Mouse (Mus musculus) heart, postnatal 0 days (tissue): ENCODE results near the gene Brd7. TPM values are rescaled to one million over a fixed set of nuclear protein-coding genes. Genes with fewer than 3 reads are reported as not detected.

Experiments used
- ATAC-seq: fragments of 200-750 bp; cut with Nextera tagmentation; 2 replicates; pipeline ENCODE4 v1.8.0; 2017; ENCODE audit warnings: low read depth, moderate number of reproducible peaks, moderate library complexity; ENCODE audit not compliant: insufficient read depth
- DNase-seq: peaks from one replicate; pipeline ENCODE4 v3.0.0-alpha.2; 2016; ENCODE audit warnings: low spot score
- H3K27ac ChIP-seq: fragments of 300-500 bp; sonication (generic); 2 replicates; pipeline ENCODE4 v1.5.1; 2014; ENCODE audit warnings: low read depth, mild to moderate bottlenecking
- H3K27me3 ChIP-seq: fragments of 300-500 bp; sonication (generic); 2 replicates; pipeline ENCODE4 v1.6.1; 2014; ENCODE audit warnings: low read length, mixed read lengths; ENCODE audit not compliant: control insufficient read depth, insufficient read depth
- H3K36me3 ChIP-seq: fragments of 300-500 bp; sonication (generic); replicated peaks from 2 replicates; pipeline ENCODE4 v1.6.1; 2014; ENCODE audit warnings: low read length, mixed read lengths; ENCODE audit not compliant: control insufficient read depth, insufficient read depth
- H3K4me1 ChIP-seq: fragments of 300-500 bp; sonication (generic); 2 replicates; pipeline ENCODE4 v1.6.1; 2014; ENCODE audit warnings: antibody characterized with exemption; ENCODE audit not compliant: control insufficient read depth, insufficient read depth
- H3K4me2 ChIP-seq: fragments of 300-500 bp; sonication (generic); 2 replicates; pipeline ENCODE4 v1.6.1; 2014; ENCODE audit warnings: low read depth, mild to moderate bottlenecking, low read length, moderate library complexity
- H3K4me3 ChIP-seq: fragments of 300-500 bp; sonication (generic); 2 replicates; pipeline ENCODE4 v1.5.1; 2014; ENCODE audit warnings: low read depth, low read length
- H3K9ac ChIP-seq: fragments of 300-500 bp; sonication (generic); replicated peaks from 2 replicates; pipeline ENCODE4 v1.6.1; 2014; ENCODE audit warnings: low read depth, low read length, mixed read lengths
- H3K9me3 ChIP-seq: fragments of 300-500 bp; sonication (generic); replicated peaks from 2 replicates; pipeline ENCODE4 v1.6.1; 2016; ENCODE audit warnings: low read length; ENCODE audit not compliant: control insufficient read depth
- CTCF ChIP-seq: IDR thresholded peaks from 2 replicates; pipeline ENCODE4 v1.5.1; 2016; ENCODE audit warnings: antibody characterized with exemption, control low read depth, low read depth
- EP300 ChIP-seq: IDR thresholded peaks from 2 replicates; pipeline ENCODE4 v1.6.1; 2016; ENCODE audit warnings: antibody characterized with exemption, low read depth
- WGBS: fragments of 180-500 bp; shearing (Covaris S2); extraction: QIAGEN DNeasy Blood & Tissue Kit; methylation state at CpG from one replicate; pipeline ENCODE4 v1.1.7; 2014; 5-methylcytosine and 5-hydroxymethylcytosine counted together
- polyA plus RNA-seq: library from polyadenylated mRNA; unstranded; fragments of >200 nt; fragmentation: Nextera tagmentation; extraction: Ambion mirVana; gene quantifications from 2 replicates; pipeline ENCODE4 v1.2.1, GENCODE M21; 2015
- total RNA-seq: library from RNA; depleted of rRNA; stranded (reverse); fragments of >200 nt; gene quantifications from 2 replicates; pipeline ENCODE4 v1.2.3, GENCODE M21; 2014; ENCODE audit warnings: low replicate concordance

Gene Brd7
- total and polyA plus RNA-seq, 2 experiments from 2014 or later = 23.8 to 70.2 TPM

GRCm38 (mm10) chr8:88325251-88325650 is 36.7 kb downstream of the Brd7 start:
- Histone ChIP-seq H3K36me3 (peaks cover 47% of the 10 kb centered on the region), H3K4me1 (no peaks in the 10 kb centered on the region), H3K4me2 (no peak overlapping the region), H3K9me3 (no peaks in the 10 kb centered on the region), H3K27me3 (no peaks in the 10 kb centered on the region), H3K9ac (no peak overlapping the region), H3K4me3 (no peak overlapping the region), H3K27ac (no peak overlapping the region)
- TF ChIP-seq EP300 (no peak), CTCF (no peak)
- ATAC-seq (no peak), DNase-seq (no peak)
- WGBS = 51% methylated on average over 5 of the region's 5 CpGs

GRCm38 (mm10) chr8:88324760-88325159 is 37.2 kb downstream of the Brd7 start:
- WGBS = 74% methylated on average over 11 of the region's 11 CpGs

DNA sequence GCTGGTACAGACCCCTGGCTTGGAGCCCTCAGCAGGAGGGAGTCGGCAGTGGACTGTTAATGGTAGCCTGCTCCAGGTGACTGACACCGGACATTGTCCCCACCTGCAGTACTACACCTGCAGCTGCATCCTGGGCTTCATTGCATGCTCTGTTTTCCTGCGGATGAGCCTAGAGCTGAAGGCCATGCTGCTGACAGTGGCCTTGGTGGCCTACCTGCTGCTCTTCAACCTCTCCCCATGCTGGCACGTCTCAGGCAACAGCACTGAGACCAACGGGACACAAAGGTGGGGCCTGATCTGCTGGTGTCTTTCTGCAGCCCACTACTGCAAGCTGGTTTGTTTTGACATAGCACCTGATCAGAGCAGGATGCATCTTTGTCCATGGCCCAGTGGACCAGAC is 38.5 kb downstream of the Brd7 start:
- H3K4me3 ChIP-seq = no peak overlapping the region
- DNase-seq (no peak), ATAC-seq (no peak)
- no peaks in the 10 kb centered on the region for H3K4me1 ChIP-seq
- H3K9ac ChIP-seq = no peak overlapping the region
- no peak for TF ChIP-seq EP300
- no peak for TF ChIP-seq CTCF
- H3K27me3 ChIP-seq = no peaks in the 10 kb centered on the region
- no peaks in the 10 kb centered on the region for H3K9me3 ChIP-seq
- WGBS = 90% methylated on average over 5 of the region's 5 CpGs
- peaks cover 29% of the 10 kb centered on the region for H3K36me3 ChIP-seq
- no peak overlapping the region for H3K4me2 ChIP-seq
- no peak overlapping the region for H3K27ac ChIP-seq

More at GRCm38 (mm10) chr8:88324760-88325159, 37.2 kb downstream of the Brd7 start:
- no peaks in the 10 kb centered on the region for H3K27me3 ChIP-seq
- no peak overlapping the region for H3K4me2 ChIP-seq
- DNase-seq = no peak
- H3K9me3 ChIP-seq = no peaks in the 10 kb centered on the region
- no peak overlapping the region for H3K4me3 ChIP-seq
- no peak overlapping the region for H3K27ac ChIP-seq
- no peaks in the 10 kb centered on the region for H3K4me1 ChIP-seq
- no peak for TF ChIP-seq EP300
- TF ChIP-seq CTCF = no peak
- peaks cover 42% of the 10 kb centered on the region for H3K36me3 ChIP-seq
- no peak for ATAC-seq
- no peak overlapping the region for H3K9ac ChIP-seq

GRCm38 (mm10) chr8:88321387-88321786 is 40.6 kb downstream of the Brd7 start:
- H3K9ac ChIP-seq = no peak overlapping the region
- no peaks in the 10 kb centered on the region for H3K9me3 ChIP-seq
- DNase-seq (no peak), ATAC-seq (no peak)
- no peak overlapping the region for H3K4me2 ChIP-seq
- 88% methylated on average over 5 of the region's 5 CpGs for WGBS
- no peak overlapping the region for H3K27ac ChIP-seq
- H3K36me3 ChIP-seq = peaks cover 9% of the 10 kb centered on the region
- H3K4me1 ChIP-seq = peaks cover 4% of the 10 kb centered on the region; the same call in 1 of the 2 replicates
- no peak for TF ChIP-seq EP300
- TF ChIP-seq CTCF = no peak
- H3K27me3 ChIP-seq = no peaks in the 10 kb centered on the region
- H3K4me3 ChIP-seq = no peak overlapping the region

GRCm38 (mm10) chr8:88320134-88320533 is 41.9 kb downstream of the Brd7 start:
- DNase-seq = no peak
- no peaks in the 10 kb centered on the region for H3K27me3 ChIP-seq
- WGBS = 97% methylated on average over 6 of the region's 6 CpGs
- peaks cover 9% of the 10 kb centered on the region; the same call in 1 of the 2 replicates for H3K4me1 ChIP-seq
- TF ChIP-seq CTCF (no peak), EP300 (no peak)
- H3K27ac ChIP-seq = no peak overlapping the region
- no peak for ATAC-seq
- H3K9ac ChIP-seq = no peak overlapping the region
- H3K4me3 ChIP-seq = no peak overlapping the region
- H3K9me3 ChIP-seq = no peaks in the 10 kb centered on the region
- no peaks in the 10 kb centered on the region for H3K36me3 ChIP-seq
- no peak overlapping the region for H3K4me2 ChIP-seq

GRCm38 (mm10) chr8:88318151-88318550 is 43.8 kb downstream of the Brd7 start:
- no peak overlapping the region for H3K27ac ChIP-seq
- no peak overlapping the region for H3K4me3 ChIP-seq
- H3K9me3 ChIP-seq = no peaks in the 10 kb centered on the region
- no peak for ATAC-seq
- 79% methylated on average over 8 of the region's 8 CpGs for WGBS
- no peak for DNase-seq
- no peaks in the 10 kb centered on the region for H3K27me3 ChIP-seq
- H3K36me3 ChIP-seq = no peaks in the 10 kb centered on the region
- H3K9ac ChIP-seq = no peak overlapping the region
- TF ChIP-seq EP300 (no peak), CTCF (no peak)
- peaks cover 11% of the 10 kb centered on the region for H3K4me1 ChIP-seq
- no peak overlapping the region for H3K4me2 ChIP-seq
